Mouse (Mus musculus) hindbrain, embryonic 15.5 days (tissue): ENCODE data around the gene Abcc6. TPM values are rescaled to one million over a fixed set of nuclear protein-coding genes. Genes with fewer than 3 reads are reported as not detected.

Experiments
- ATAC-seq: fragments of 200-750 bp; cut with Nextera tagmentation; 2 replicates; pipeline ENCODE4 v1.8.0; 2017; ENCODE audit warnings: low read depth, moderate number of reproducible peaks, moderate TSS enrichment; ENCODE audit not compliant: low FRiP score
- H3K27ac ChIP-seq: fragments of 300-500 bp; sonication (generic); replicated peaks from 2 replicates; pipeline ENCODE4 v1.5.1; 2015; ENCODE audit warnings: mild to moderate bottlenecking, inconsistent platforms
- H3K27me3 ChIP-seq: fragments of 300-500 bp; sonication (generic); 2 replicates; pipeline ENCODE4 v1.6.1; 2015; ENCODE audit warnings: control low read depth, inconsistent platforms
- H3K36me3 ChIP-seq: fragments of 300-500 bp; sonication (generic); 2 replicates; pipeline ENCODE4 v1.6.1; 2015; ENCODE audit warnings: control low read depth, inconsistent platforms
- H3K4me1 ChIP-seq: fragments of 300-500 bp; sonication (generic); replicated peaks from 2 replicates; pipeline ENCODE4 v1.6.1; 2015; ENCODE audit warnings: control low read depth, inconsistent platforms
- H3K4me2 ChIP-seq: fragments of 300-500 bp; sonication (generic); 2 replicates; pipeline ENCODE4 v1.6.1; 2015; ENCODE audit warnings: moderate library complexity, mild to moderate bottlenecking, inconsistent platforms
- H3K4me3 ChIP-seq: fragments of 300-500 bp; sonication (generic); 2 replicates; pipeline ENCODE4 v1.5.1; 2015; ENCODE audit warnings: mild to moderate bottlenecking, inconsistent platforms
- H3K9ac ChIP-seq: fragments of 300-500 bp; sonication (generic); 2 replicates; pipeline ENCODE4 v1.6.1; 2015; ENCODE audit warnings: inconsistent platforms
- H3K9me3 ChIP-seq: fragments of 300-500 bp; sonication (generic); 2 replicates; pipeline ENCODE4 v1.6.1; 2016; ENCODE audit warnings: control low read depth, inconsistent platforms
- WGBS: fragments of 180-500 bp; shearing (Covaris S2); methylation state at CpG from one replicate; pipeline ENCODE4 v1.1.7; 2015; 5-methylcytosine and 5-hydroxymethylcytosine counted together
- polyA plus RNA-seq: library from polyadenylated mRNA; unstranded; fragments of >200 nt; fragmentation: Nextera tagmentation; extraction: Ambion mirVana; gene quantifications from 2 replicates; pipeline ENCODE4 v1.2.1, GENCODE M21; 2015

Abcc6 gene
- polyA plus RNA-seq, 1 experiment from 2014 or later: 0.82 TPM

GRCm38 (mm10) chr7:46045882-46046281 is 15.8 kb upstream of the Abcc6 start:
- H3K4me2 ChIP-seq: no peak overlapping the region
- H3K4me1 ChIP-seq: no peaks in the 10 kb centered on the region
- H3K36me3 ChIP-seq: peaks cover 63% of the 10 kb centered on the region
- H3K9ac ChIP-seq: no peak overlapping the region
- WGBS: 95% methylated on average over 11 of the region's 11 CpGs
- H3K9me3 ChIP-seq: no peaks in the 10 kb centered on the region
- no peak overlapping the region for H3K27ac ChIP-seq
- H3K27me3 ChIP-seq: no peaks in the 10 kb centered on the region
- ATAC-seq: no peak
- no peak overlapping the region for H3K4me3 ChIP-seq

GRCm38 (mm10) chr7:46044106-46044505 is 14.0 kb upstream of the Abcc6 start:
- Histone ChIP-seq H3K27me3 (no peaks in the 10 kb centered on the region), H3K4me2 (no peak overlapping the region), H3K9me3 (no peaks in the 10 kb centered on the region), H3K4me1 (no peaks in the 10 kb centered on the region; the same call in 1 of the 2 replicates), H3K9ac (no peak overlapping the region), H3K4me3 (no peak overlapping the region), H3K27ac (no peak overlapping the region), H3K36me3 (peaks cover 60% of the 10 kb centered on the region)
- 92% methylated on average over 10 of the region's 10 CpGs for WGBS
- ATAC-seq: no peak

- H3K9ac ChIP-seq: no peak overlapping the region
- H3K4me3 ChIP-seq: no peak overlapping the region
- no peaks in the 10 kb centered on the region for H3K27me3 ChIP-seq
- WGBS: 52% methylated on average over 2 of the region's 2 CpGs
- peaks cover 8% of the 10 kb centered on the region for H3K4me1 ChIP-seq
- no peak for ATAC-seq
- H3K36me3 ChIP-seq: peaks cover 35% of the 10 kb centered on the region
- no peaks in the 10 kb centered on the region for H3K9me3 ChIP-seq
- no peak overlapping the region for H3K4me2 ChIP-seq
- no peak overlapping the region for H3K27ac ChIP-seq
Observed at GRCm38 (mm10) chr7:46039873-46040272, 9.8 kb upstream of the Abcc6 start.

GRCm38 (mm10) chr7:46037433-46037832 is 7.3 kb upstream of the Abcc6 start:
- Histone ChIP-seq H3K9ac (no peak overlapping the region), H3K9me3 (no peaks in the 10 kb centered on the region), H3K27ac (no peak overlapping the region), H3K4me1 (peaks cover 17% of the 10 kb centered on the region), H3K4me2 (no peak overlapping the region), H3K27me3 (no peaks in the 10 kb centered on the region), H3K4me3 (no peak overlapping the region), H3K36me3 (peaks cover 17% of the 10 kb centered on the region)
- no peak for ATAC-seq
- WGBS: 87% methylated on average over 6 of the region's 6 CpGs

- no peak for ATAC-seq
- Histone ChIP-seq H3K4me3 (no peak overlapping the region), H3K36me3 (no peaks in the 10 kb centered on the region), H3K27ac (no peak overlapping the region), H3K27me3 (no peaks in the 10 kb centered on the region), H3K9me3 (no peaks in the 10 kb centered on the region), H3K4me1 (peaks cover 17% of the 10 kb centered on the region), H3K4me2 (no peak overlapping the region), H3K9ac (no peak overlapping the region)
- WGBS: 87% methylated on average over 2 of the region's 2 CpGs
Observed at GRCm38 (mm10) chr7:46035468-46035867, 5.4 kb upstream of the Abcc6 start.

GRCm38 (mm10) chr7:46034991-46035390 is 4.9 kb upstream of the Abcc6 start:
- peak overlapping the region; percentile 82 for H3K4me3 ChIP-seq
- peak overlapping the region; percentile 5; the same call in 1 of the 2 replicates for H3K9ac ChIP-seq
- H3K36me3 ChIP-seq: no peaks in the 10 kb centered on the region
- 75% methylated on average over 2 of the region's 2 CpGs for WGBS
- H3K4me2 ChIP-seq: peak overlapping the region; percentile 77
- no peak for ATAC-seq
- H3K9me3 ChIP-seq: no peaks in the 10 kb centered on the region
- H3K27ac ChIP-seq: no peak overlapping the region
- H3K4me1 ChIP-seq: peaks cover 17% of the 10 kb centered on the region
- H3K27me3 ChIP-seq: no peaks in the 10 kb centered on the region

- Histone ChIP-seq H3K36me3 (no peaks in the 10 kb centered on the region), H3K4me1 (peaks cover 17% of the 10 kb centered on the region), H3K4me3 (peak overlapping the region; percentile 82), H3K27me3 (no peaks in the 10 kb centered on the region), H3K27ac (peak overlapping the region; percentile 72; the same call in 1 of the 2 replicates), H3K9ac (peak overlapping the region; percentile 80), H3K4me2 (peak overlapping the region; percentile 77), H3K9me3 (no peaks in the 10 kb centered on the region)
- WGBS: under 1% methylated on average over 35 of the region's 35 CpGs
- no peak; the same call in 1 of the 2 replicates for ATAC-seq
Observed at GRCm38 (mm10) chr7:46033870-46034337, 3.8 kb upstream of the Abcc6 start.

- Histone ChIP-seq H3K27ac (peak within 1 kb of the TSS; percentile 72; the same call in 1 of the 2 replicates), H3K36me3 (no peaks in the 10 kb centered on the region), H3K27me3 (no peaks in the 10 kb centered on the region), H3K9ac (peak within 1 kb of the TSS; percentile 80), H3K4me2 (peak within 1 kb of the TSS; percentile 77), H3K4me3 (peak within 1 kb of the TSS; percentile 82), H3K4me1 (peaks cover 17% of the 10 kb centered on the region), H3K9me3 (no peaks in the 10 kb centered on the region)
- ATAC-seq: peak; percentile 96
- 6% methylated on average over 37 of the region's 44 CpGs for WGBS
Observed at GRCm38 (mm10) chr7:46033109-46033869, 3.2 kb upstream of the Abcc6 start, which contains the start of gene Nomo1. Gene Nomo1, plus strand, starts transcription at chr7:46033698.

- no peak overlapping the region for H3K27ac ChIP-seq
- H3K9ac ChIP-seq: no peak overlapping the region
- H3K9me3 ChIP-seq: no peaks in the 10 kb centered on the region
- H3K4me1 ChIP-seq: peaks cover 17% of the 10 kb centered on the region
- H3K27me3 ChIP-seq: no peaks in the 10 kb centered on the region
- H3K4me3 ChIP-seq: no peak overlapping the region
- 88% methylated on average over 2 of the region's 2 CpGs for WGBS
- no peak overlapping the region for H3K4me2 ChIP-seq
- H3K36me3 ChIP-seq: no peaks in the 10 kb centered on the region
- ATAC-seq: no peak
Observed at GRCm38 (mm10) chr7:46031075-46031474, 973 bp upstream of the Abcc6 start.

- 67% methylated on average over 9 of the region's 9 CpGs for WGBS
- peaks cover 5% of the 10 kb centered on the region for H3K4me1 ChIP-seq
Observed at GRCm38 (mm10) chr7:46029299-46030144, 580 bp downstream of the Abcc6 start.

GRCm38 (mm10) chr7:46028681-46029080 is 1.4 kb downstream of the Abcc6 start:
- H3K9me3 ChIP-seq: no peaks in the 10 kb centered on the region
- no peaks in the 10 kb centered on the region for H3K4me1 ChIP-seq
- no peak overlapping the region for H3K4me2 ChIP-seq
- no peaks in the 10 kb centered on the region for H3K27me3 ChIP-seq
- 91% methylated on average over 10 of the region's 10 CpGs for WGBS
- no peaks in the 10 kb centered on the region for H3K36me3 ChIP-seq
- H3K27ac ChIP-seq: no peak overlapping the region
- no peak overlapping the region for H3K9ac ChIP-seq
- no peak for ATAC-seq
- no peak overlapping the region for H3K4me3 ChIP-seq

More at GRCm38 (mm10) chr7:46029299-46030144, 580 bp downstream of the Abcc6 start:
- Histone ChIP-seq H3K4me3 (no peak overlapping the region), H3K4me2 (no peak overlapping the region), H3K36me3 (no peaks in the 10 kb centered on the region), H3K9ac (no peak overlapping the region), H3K27ac (no peak overlapping the region), H3K9me3 (no peaks in the 10 kb centered on the region), H3K27me3 (no peaks in the 10 kb centered on the region)
- no peak for ATAC-seq

GRCm38 (mm10) chr7:46025436-46025835 is 4.7 kb downstream of the Abcc6 start:
- Histone ChIP-seq H3K4me2 (no peak overlapping the region), H3K9me3 (no peaks in the 10 kb centered on the region), H3K4me1 (no peaks in the 10 kb centered on the region), H3K27me3 (no peaks in the 10 kb centered on the region), H3K4me3 (no peak overlapping the region), H3K9ac (no peak overlapping the region), H3K27ac (no peak overlapping the region), H3K36me3 (no peaks in the 10 kb centered on the region)
- WGBS: 82% methylated on average over 9 of the region's 9 CpGs
- no peak for ATAC-seq
